Mouse (Mus musculus) hindbrain, embryonic 14.5 days (tissue): ENCODE measurements at regions not wholly inside any gene's neighbourhood (a gene's known extent, or its start where the extent isn't known, plus 50 kb on each side); places are given as distances from the start of the nearest gene placed in this dataset.

ENCODE experiments used
- ATAC-seq: fragments of 200-750 bp; cut with Nextera tagmentation; 2 replicates; pipeline ENCODE4 v1.8.0; 2017; ENCODE audit warnings: moderate number of reproducible peaks, mild to moderate bottlenecking, moderate TSS enrichment, moderate library complexity; ENCODE audit not compliant: low FRiP score
- DNase-seq: peaks from one replicate; pipeline ENCODE4 v3.0.0-alpha.2; 2015; ENCODE audit warnings: low spot score
- H3K27ac ChIP-seq: fragments of 300-500 bp; sonication (generic); 2 replicates; pipeline ENCODE4 v1.5.1; 2014; ENCODE audit warnings: mild to moderate bottlenecking, moderate library complexity
- H3K27me3 ChIP-seq: fragments of 300-500 bp; sonication (generic); 2 replicates; pipeline ENCODE4 v1.6.1; 2014; ENCODE audit warnings: mild to moderate bottlenecking, low read length, mixed read lengths; ENCODE audit not compliant: control insufficient read depth, insufficient read depth
- H3K36me3 ChIP-seq: fragments of 300-500 bp; sonication (generic); replicated peaks from 2 replicates; pipeline ENCODE4 v1.6.1; 2014; ENCODE audit not compliant: control insufficient read depth, insufficient read depth
- H3K4me1 ChIP-seq: fragments of 300-500 bp; sonication (generic); replicated peaks from 2 replicates; pipeline ENCODE4 v1.6.1; 2014; ENCODE audit warnings: antibody characterized with exemption, low read length, mixed read lengths; ENCODE audit not compliant: control insufficient read depth, insufficient read depth
- H3K4me2 ChIP-seq: fragments of 300-500 bp; sonication (generic); replicated peaks from 2 replicates; pipeline ENCODE4 v1.6.1; 2014; ENCODE audit warnings: mild to moderate bottlenecking, moderate library complexity
- H3K4me3 ChIP-seq: fragments of 300-500 bp; sonication (generic); replicated peaks from 2 replicates; pipeline ENCODE4 v1.5.1; 2014; ENCODE audit warnings: mild to moderate bottlenecking, low read length
- H3K9ac ChIP-seq: fragments of 300-500 bp; sonication (generic); 2 replicates; pipeline ENCODE4 v1.6.1; 2014
- H3K9me3 ChIP-seq: fragments of 300-500 bp; sonication (generic); 2 replicates; pipeline ENCODE4 v1.6.1; 2016; ENCODE audit warnings: low read length; ENCODE audit not compliant: control insufficient read depth
- WGBS: fragments of 180-500 bp; shearing (Covaris S2); extraction: QIAGEN DNeasy Blood & Tissue Kit; methylation state at CpG from one replicate; pipeline ENCODE4 v1.1.7; 2014; 5-methylcytosine and 5-hydroxymethylcytosine counted together

DNA sequence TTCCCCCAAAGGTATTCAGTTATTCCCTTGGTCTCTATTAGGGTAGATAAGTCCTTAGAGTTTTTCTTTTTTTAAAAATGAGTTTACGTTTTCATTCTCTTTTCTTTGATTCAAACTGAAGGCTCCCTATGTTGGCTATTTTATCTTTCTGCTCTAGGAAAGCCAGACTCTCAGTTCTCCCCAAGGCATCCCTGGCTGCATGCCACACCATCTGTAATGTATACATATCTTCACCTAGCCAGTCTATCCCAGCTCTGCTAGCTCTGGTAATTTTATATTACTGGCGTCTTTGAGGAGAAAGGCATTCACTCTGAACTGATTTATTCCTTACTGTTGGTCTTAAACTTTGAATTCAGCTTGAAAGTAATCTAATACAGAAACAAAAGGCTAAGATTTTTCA, 65.2 kb upstream of the Cabcoco1 start:
- Histone ChIP-seq H3K27me3 (no peaks in the 10 kb centered on the region), H3K4me2 (no peak overlapping the region), H3K4me3 (no peak overlapping the region), H3K36me3 (no peaks in the 10 kb centered on the region), H3K27ac (no peak overlapping the region), H3K9ac (no peak overlapping the region), H3K4me1 (no peaks in the 10 kb centered on the region), H3K9me3 (no peaks in the 10 kb centered on the region)
- peak; percentile 40 for DNase-seq
- WGBS = 62% methylated on average over 2 of the region's 2 CpGs
- ATAC-seq = no peak

DNA sequence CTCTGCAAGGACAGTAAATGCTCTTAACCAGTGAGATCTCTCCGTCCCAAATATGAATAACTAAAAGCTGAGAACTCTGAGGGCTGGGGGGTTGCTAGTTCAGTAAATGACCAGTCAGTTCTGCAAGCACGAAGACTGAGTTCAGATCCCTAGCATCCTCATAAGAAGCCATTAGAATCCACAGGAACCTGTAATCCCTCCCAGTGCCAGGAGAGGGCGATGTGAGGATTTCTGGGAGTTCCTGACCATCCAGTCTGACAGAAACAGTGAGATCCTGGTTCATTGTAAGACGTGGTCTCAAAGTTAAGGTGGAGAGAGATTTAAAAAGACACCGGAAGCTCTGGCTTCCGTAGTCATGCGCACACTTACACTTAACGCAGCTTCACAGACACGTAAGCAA, 70.2 kb upstream of the Cabcoco1 start:
- H3K27ac ChIP-seq = no peak overlapping the region
- H3K4me2 ChIP-seq = no peak overlapping the region
- no peaks in the 10 kb centered on the region for H3K27me3 ChIP-seq
- ATAC-seq = no peak
- H3K9me3 ChIP-seq = no peaks in the 10 kb centered on the region
- H3K9ac ChIP-seq = no peak overlapping the region
- no peaks in the 10 kb centered on the region for H3K36me3 ChIP-seq
- no peaks in the 10 kb centered on the region for H3K4me1 ChIP-seq
- WGBS = 80% methylated on average over 9 of the region's 9 CpGs
- H3K4me3 ChIP-seq = no peak overlapping the region
- DNase-seq = no peak

GRCm38 (mm10) chr10:68612727-68613126, 71.0 kb upstream of the Cabcoco1 start:
- ATAC-seq (no peak), DNase-seq (no peak)
- no peaks in the 10 kb centered on the region for H3K4me1 ChIP-seq
- H3K27me3 ChIP-seq = no peaks in the 10 kb centered on the region
- H3K36me3 ChIP-seq = no peaks in the 10 kb centered on the region
- H3K9me3 ChIP-seq = no peaks in the 10 kb centered on the region
- peak overlapping the region; percentile 47; the same call in 1 of the 2 replicates for H3K27ac ChIP-seq
- H3K4me2 ChIP-seq = no peak overlapping the region
- 63% methylated on average over 3 of the region's 3 CpGs for WGBS
- H3K4me3 ChIP-seq = no peak overlapping the region
- H3K9ac ChIP-seq = no peak overlapping the region

DNA sequence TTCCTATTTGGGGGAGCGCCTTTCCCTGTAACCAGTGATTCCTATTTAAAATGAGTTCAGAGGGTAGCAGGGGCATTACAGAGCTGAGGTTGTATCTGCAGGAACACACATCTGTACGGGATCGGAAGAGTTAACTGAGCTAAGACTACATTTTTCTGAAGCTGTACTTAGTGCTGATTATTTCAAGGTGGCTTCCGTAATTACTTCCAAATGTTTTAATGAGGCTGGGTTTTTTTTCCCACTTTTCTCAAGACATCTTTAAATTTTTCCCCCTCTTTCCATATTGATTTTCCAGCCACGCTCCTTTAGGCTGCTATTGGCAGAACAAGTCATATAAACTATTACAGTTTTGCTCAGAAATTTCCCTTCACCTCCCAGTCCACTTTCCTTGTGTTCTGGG, 82.1 kb upstream of the Cabcoco1 start:
- DNase-seq (no peak), ATAC-seq (no peak)
- Histone ChIP-seq H3K27ac (no peak overlapping the region), H3K4me2 (no peak overlapping the region), H3K9ac (no peak overlapping the region), H3K27me3 (no peaks in the 10 kb centered on the region), H3K36me3 (no peaks in the 10 kb centered on the region), H3K4me3 (no peak overlapping the region), H3K4me1 (no peaks in the 10 kb centered on the region), H3K9me3 (no peaks in the 10 kb centered on the region)
- WGBS = 94% methylated on average over 5 of the region's 5 CpGs

- Histone ChIP-seq H3K4me1 (no peaks in the 10 kb centered on the region), H3K4me3 (no peak overlapping the region), H3K4me2 (no peak overlapping the region), H3K9me3 (no peaks in the 10 kb centered on the region), H3K27me3 (no peaks in the 10 kb centered on the region), H3K27ac (no peak overlapping the region), H3K36me3 (no peaks in the 10 kb centered on the region), H3K9ac (no peak overlapping the region)
- ATAC-seq (no peak), DNase-seq (no peak)
- WGBS = 71% methylated on average over 5 of the region's 5 CpGs
Measured at GRCm38 (mm10) chr10:68625329-68625728, 83.6 kb upstream of the Cabcoco1 start.

- Histone ChIP-seq H3K9me3 (no peaks in the 10 kb centered on the region), H3K4me2 (no peak overlapping the region), H3K27me3 (no peaks in the 10 kb centered on the region), H3K4me1 (no peaks in the 10 kb centered on the region), H3K4me3 (no peak overlapping the region), H3K9ac (no peak overlapping the region), H3K36me3 (no peaks in the 10 kb centered on the region), H3K27ac (no peak overlapping the region)
- DNase-seq (no peak), ATAC-seq (no peak)
- WGBS = 48% methylated on average over 2 of the region's 2 CpGs
Measured at GRCm38 (mm10) chr10:68625752-68626151, 84.1 kb upstream of the Cabcoco1 start.

DNA sequence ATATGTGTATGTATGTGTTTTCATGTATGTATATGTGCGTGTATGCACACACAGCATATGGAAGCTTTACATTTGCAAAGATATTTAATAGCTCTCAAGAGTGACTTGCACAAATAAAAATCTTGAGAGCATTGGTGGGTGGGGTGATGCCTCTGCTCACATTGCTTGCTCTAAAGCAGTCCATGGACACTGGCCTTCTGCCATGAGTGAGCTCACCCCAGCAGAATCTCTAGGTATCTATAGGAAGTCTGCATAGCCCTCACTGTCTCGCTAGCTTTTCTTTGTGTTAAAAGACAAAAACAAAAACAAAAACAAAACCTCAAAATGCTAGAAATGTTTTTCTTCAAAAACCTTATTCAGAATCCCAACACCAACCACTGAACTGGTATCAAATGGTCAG, 87.8 kb upstream of the Cabcoco1 start:
- Histone ChIP-seq H3K4me2 (no peak overlapping the region), H3K9me3 (no peaks in the 10 kb centered on the region), H3K4me3 (no peak overlapping the region), H3K27ac (no peak overlapping the region), H3K36me3 (no peaks in the 10 kb centered on the region), H3K9ac (no peak overlapping the region), H3K4me1 (no peaks in the 10 kb centered on the region), H3K27me3 (no peaks in the 10 kb centered on the region)
- 97% methylated on average over 2 of the region's 2 CpGs for WGBS
- no peak for ATAC-seq
- DNase-seq = no peak

GRCm38 (mm10) chr10:68633180-68633579, 90.3 kb upstream of the Tmem26 start:
- Histone ChIP-seq H3K9ac (no peak overlapping the region), H3K27ac (no peak overlapping the region), H3K27me3 (no peaks in the 10 kb centered on the region), H3K4me2 (no peak overlapping the region), H3K9me3 (no peaks in the 10 kb centered on the region), H3K36me3 (no peaks in the 10 kb centered on the region), H3K4me3 (no peak overlapping the region), H3K4me1 (no peaks in the 10 kb centered on the region)
- no peak for DNase-seq
- ATAC-seq = no peak
- 94% methylated on average over 5 of the region's 5 CpGs for WGBS

DNA sequence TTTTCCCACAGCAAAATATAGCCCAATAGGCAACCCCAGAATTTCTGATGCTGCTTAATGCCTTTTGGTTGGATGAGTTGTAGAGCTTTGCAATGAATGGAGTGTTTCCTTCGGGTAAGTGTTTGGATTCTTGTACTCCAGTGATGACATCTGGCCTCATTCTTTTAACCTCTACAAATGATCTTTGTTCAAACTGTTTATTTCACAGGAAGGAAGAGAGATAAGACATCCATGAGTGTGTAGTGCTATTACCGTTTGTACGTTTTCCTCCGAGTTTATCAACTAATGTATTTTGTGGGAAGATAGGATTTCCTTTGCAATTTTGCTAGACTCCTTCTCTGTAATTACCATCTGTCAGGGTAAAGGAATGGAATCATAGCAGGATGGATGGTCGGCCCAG, 70.7 kb upstream of the Tmem26 start:
- H3K27ac ChIP-seq = no peak overlapping the region
- H3K27me3 ChIP-seq = no peaks in the 10 kb centered on the region
- 83% methylated on average over 5 of the region's 5 CpGs for WGBS
- H3K4me3 ChIP-seq = no peak overlapping the region
- ATAC-seq = no peak
- no peak overlapping the region for H3K9ac ChIP-seq
- no peak for DNase-seq
- H3K4me2 ChIP-seq = no peak overlapping the region
- no peaks in the 10 kb centered on the region for H3K36me3 ChIP-seq
- H3K4me1 ChIP-seq = no peaks in the 10 kb centered on the region
- no peaks in the 10 kb centered on the region for H3K9me3 ChIP-seq

GRCm38 (mm10) chr10:68655491-68655890, 68.0 kb upstream of the Tmem26 start:
- no peaks in the 10 kb centered on the region for H3K36me3 ChIP-seq
- no peaks in the 10 kb centered on the region for H3K9me3 ChIP-seq
- 87% methylated on average over 2 of the region's 2 CpGs for WGBS
- H3K4me2 ChIP-seq = no peak overlapping the region
- no peak overlapping the region for H3K27ac ChIP-seq
- ATAC-seq (no peak), DNase-seq (no peak)
- H3K4me3 ChIP-seq = no peak overlapping the region
- H3K4me1 ChIP-seq = no peaks in the 10 kb centered on the region
- H3K9ac ChIP-seq = no peak overlapping the region
- H3K27me3 ChIP-seq = no peaks in the 10 kb centered on the region
